Mouse (Mus musculus): ENCODE measurements around the gene Cox4i1.
"Not testable (repeated sequence)": the region's sequence is repeated elsewhere in the genome, so short reads cannot be mapped to it uniquely, and the experiment has no call there.

Cox4i1 gene

DNA sequence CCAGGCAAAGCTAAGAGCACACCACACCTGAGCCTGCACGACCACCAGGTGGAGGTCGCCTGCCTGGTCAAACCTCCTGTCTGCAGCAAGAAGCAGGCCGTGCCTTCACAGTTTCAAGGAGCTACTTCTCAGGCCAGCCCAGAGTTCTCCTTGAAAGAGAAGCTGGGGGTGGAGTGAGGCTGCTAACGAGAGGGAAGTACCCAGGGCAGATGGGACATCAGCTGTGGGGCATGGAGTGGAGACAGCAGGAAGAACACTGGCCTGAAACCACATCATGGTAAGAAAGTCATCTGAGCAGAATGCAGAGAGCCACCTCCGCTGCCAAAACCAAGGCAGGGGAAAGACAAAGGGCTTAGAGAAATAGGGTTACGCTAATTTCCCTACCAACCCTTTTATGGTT lies 3.5 kb upstream of the Cox4i1 start:
- no peak for DNase-seq (ENCODE audit: low spot score)

DNA sequence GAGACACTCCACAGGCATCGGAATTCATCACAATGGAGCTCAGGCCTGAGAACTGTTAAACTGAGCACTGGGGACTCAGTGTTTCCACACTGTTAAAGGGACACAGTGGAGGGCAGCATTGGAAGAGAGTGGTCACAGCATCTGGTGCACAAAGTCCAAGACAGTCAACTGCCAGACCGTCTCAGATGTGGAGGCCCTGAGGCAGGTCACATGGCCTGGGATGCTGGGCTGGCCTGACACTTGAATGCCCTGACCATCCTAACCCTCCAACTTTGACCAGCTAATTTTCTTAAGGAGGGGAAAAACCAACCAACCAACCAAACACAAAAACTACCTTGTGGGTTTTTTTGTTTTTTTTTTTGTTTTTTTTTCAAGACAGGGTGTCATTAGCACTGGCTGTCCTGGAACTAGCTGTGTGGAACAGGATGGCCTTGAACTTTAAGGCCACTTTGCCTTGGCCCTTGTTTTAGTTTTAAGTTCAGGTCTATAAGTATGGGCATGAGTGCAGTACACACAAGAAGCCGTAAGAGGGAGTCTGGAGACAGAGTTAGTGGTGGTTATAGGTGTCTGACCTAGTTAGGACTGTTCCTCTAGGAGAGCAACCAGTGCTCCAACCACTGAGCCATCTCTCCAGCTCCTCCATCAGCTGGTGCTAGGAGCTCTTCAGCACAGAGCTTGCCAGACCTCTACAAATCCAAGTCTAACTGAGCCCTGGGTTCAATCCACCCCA lies 2.1 kb upstream of the Cox4i1 start:
- no peak for DNase-seq (ENCODE audit: low spot score)

DNA sequence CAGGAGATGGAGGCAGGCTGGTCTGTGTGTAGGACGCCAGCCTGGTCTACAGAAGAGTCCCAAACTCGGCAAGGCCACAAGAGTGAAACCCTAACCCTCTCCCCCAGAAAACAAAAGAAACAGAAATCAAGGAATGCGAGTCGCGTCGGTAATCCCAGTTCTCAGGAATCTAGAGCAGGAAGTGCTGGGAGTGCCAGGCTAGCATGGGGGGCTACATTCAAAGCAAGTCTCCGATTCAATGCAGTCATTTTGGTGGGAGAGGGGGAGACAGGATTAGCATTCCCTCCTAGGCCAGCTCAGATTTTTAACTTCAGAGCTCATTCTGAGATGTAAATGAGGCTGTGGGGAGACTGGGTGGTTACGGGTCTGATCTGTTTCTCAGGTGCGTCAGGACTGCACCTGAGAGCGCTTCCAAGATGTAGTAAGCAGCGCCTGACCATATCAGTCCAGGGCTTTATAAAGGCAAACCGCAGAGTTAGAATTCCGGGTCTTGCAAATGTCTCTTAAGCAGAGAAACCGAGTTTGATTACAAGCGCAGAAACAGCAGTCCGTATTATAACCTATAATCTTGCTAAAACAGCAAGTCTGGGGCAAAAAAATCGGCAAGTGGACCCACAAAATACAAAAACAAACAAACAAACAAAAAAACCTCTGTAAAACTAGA lies 1.1 kb upstream of the Cox4i1 start:
- no peak for DNase-seq (ENCODE audit: low spot score)

DNA sequence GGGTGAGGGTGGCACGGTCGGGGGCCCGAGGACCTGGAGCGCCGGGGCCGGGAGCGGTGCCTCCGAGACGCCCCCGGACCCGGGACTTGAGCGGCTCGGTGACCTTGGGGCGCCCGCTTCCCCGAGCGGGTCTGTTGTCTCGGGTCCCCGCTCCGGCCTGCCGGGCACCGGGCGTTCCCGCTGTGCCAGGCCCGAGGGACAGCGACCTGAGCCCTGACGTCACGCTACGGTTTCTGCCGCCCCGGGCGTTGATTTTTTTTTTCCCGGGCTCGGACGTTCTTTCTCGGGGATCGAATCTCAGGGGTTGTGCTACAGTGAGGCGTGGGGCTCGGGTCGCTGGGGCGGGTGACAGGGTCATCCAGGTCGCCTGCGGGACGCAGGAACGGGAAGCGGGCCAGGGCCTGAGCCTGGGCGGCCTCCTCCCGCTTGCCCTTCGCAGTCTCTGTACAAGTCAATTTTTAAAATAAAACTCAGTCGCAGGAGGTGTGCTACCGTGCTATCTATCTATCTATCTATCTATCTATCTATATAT lies 418 bp downstream of the Cox4i1 start, which contains the start of gene Emc8:
Emc8 (minus strand) TSS at position 200 of the 532 bp plus-strand sequence.
- no peak for DNase-seq (ENCODE audit: low spot score)

DNA sequence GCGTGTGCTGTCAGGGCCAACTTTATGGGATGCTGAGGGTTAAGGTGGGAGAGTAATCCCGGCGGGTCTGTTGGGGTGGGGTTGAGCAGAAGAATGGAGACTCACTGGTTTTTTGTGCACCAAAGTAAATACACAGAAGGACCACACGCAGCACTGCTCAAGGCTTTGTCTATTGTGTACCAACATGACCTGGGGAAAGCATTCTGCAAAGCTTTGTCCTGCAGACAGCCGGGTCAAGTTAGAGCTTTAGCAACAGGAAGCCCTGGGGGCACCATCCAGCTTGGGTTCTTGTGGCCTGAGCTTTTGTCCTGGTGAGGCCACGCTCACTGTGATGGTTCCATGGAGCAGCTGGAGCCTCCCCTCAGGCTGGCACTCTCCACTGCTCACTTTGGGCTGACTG lies 3.8 kb downstream of the Cox4i1 start:
- no peak for DNase-seq (ENCODE audit: low spot score)

DNA sequence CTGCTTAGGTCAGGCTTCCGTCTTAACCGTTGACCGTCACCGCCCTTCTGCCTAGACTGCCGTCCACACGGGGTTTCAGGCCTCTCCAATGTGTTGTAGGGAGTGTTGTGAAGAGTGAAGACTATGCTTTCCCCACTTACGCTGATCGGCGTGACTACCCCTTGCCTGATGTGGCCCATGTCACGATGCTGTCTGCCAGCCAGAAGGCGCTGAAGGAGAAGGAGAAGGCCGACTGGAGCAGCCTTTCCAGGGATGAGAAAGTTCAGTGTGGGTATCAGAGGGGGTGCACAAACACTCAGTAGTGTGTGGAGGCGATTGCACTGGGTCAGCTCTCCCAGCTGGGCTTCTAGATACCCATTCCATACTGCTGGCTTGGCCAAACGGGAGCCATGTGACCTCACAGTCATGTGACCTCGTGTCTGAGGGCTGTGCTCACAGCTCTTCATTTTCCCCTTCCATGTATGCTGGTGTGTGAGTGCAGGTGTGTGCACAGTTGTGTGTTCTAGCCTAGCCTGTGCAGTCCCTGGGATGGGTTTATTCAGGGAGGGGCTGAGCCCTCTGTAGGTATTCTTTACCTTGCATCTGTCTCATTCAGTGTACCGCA lies 4.7 kb downstream of the Cox4i1 start:
- no peak for DNase-seq (ENCODE audit: low spot score)

DNA sequence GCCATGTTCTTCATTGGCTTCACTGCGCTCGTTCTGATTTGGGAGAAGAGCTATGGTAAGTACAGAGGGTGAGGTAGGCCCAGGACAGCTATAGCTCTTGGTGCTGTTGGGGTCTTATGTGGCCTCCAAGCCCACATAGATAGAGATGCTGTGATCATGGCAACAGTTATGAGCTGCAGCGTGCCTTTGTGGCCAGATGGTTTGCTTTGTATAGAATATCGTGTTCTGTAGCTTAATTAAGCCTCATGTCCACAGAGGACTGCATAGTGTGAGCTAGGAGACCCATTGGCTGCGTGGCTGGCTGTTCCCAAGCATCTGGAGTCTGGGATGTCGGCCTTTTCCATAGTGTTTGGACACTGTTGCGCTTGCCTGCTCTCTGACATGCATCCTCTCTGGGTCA lies 5.3 kb downstream of the Cox4i1 start:
- DNase-seq (ENCODE audit: low spot score) = no peak

DNA sequence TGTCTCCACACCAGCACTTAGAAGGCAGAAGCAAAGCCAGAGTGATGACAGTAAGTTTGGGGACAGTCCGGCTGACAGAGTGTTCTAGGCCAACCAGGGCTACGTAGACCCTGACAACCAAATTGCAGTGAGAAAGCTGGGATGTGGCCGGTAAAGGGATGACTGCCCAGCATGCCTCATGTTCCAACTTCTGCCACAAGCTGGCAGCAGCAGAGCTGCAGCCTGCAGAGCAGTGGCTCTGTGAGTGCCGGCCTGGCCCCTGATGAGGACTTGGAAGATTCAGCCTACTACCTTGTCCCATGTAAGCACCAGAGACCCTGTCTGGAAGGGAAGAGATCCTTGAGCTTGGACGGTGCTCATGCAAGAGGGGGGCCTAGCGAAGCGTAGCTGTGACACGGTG lies 7.7 kb downstream of the Cox4i1 start:
- DNase-seq (ENCODE audit: low spot score) = no peak

DNA sequence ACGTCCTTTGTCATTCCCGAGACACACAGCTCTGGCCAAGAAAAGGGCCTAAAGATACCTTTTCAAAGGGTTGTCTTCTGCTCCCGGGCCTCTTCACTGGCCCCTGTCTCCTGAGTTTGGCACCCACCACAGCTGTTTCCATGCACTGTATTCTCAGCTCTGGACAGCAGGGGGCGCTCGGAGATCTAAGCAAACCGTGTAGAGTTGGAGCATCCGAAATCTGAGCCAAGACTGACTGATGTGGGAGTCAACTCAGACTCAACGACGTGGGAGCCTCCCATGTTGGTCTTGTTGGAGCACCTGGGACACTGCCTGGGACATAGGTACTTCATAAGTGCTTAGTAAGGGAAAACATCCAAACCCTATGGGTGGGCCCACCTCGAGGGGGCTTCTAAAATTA lies 10.4 kb downstream of the Cox4i1 start:
- peak; percentile 87 for DNase-seq (ENCODE audit: low spot score)

DNA sequence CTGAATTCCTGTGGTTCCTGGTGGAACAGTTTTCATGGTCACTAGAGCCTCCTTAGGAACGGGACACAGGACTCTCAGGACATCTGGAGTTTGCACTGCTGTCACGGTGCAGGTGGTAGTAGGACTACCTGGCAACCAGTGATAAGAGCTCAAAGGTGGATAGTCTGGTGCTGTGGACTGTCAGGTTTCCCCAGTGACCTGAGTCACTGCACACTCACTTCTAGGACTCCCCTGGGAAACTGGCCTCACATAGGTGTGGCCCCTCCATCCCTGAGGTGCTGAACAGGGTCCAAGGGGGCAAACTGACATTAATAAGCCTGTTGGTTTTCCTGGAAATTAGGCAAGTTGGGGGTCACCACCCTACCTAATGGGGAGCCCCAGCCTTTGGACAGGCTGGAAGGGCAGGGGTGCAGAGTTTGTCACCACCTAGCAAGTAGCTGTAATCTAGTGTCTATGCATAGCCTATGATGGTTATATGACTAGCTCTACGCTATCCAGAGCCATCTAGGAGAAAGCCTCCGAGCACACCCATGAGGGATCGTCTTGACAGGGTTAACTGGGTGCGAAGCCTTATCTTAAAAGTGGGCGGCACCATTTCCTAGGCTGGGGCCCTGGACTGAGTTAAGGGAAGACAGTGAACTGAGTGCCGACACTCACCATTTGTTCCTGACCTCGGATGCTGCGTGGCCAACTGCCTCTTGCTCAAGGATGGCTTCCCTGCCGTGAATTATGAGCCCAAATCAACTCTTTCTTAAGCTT lies 11.8 kb downstream of the Cox4i1 start:
- DNase-seq (ENCODE audit: low spot score) = no peak

DNA sequence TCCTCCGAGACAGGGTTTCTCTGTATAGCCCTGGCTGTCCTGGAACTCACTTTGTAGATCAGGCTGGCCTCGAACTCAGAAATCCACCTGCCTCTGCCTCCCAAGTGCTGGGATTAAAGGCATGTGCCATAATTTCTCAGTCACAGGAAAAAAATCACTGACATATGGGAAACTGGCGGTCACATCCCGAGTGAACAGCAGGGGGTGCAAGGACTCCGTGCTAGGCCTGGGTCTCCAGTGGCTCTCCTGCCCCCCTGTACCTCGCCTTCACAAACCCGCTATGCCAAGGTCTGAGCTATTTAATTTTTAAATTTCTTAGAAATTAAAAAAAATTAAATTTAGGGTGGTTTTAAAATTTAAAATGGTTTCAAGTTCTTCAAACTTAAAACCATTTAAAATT lies 12.4 kb downstream of the Cox4i1 start:
- DNase-seq (ENCODE audit: low spot score) = not testable (repeated sequence)

DNA sequence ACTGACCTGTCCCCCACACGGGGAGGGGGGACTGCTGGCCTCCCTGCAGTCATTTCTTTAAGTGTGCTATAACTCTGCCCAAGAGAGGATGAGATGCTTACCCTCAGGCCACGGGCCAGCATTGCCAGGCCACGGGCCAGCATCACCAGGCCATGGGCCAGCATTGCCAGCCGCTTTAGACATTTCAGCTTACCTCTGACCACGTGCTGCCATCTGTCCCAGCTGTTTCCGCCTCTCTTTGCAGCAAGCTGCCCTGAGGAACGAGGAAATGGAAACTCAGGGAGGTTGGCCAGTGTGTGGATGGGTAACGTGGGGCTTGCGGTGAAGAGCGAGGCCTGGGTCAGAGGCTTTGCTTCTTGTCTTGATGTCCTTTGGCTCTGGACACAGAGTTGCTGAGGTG lies 13.1 kb downstream of the Cox4i1 start:
- no peak for DNase-seq (ENCODE audit: low spot score)

DNA sequence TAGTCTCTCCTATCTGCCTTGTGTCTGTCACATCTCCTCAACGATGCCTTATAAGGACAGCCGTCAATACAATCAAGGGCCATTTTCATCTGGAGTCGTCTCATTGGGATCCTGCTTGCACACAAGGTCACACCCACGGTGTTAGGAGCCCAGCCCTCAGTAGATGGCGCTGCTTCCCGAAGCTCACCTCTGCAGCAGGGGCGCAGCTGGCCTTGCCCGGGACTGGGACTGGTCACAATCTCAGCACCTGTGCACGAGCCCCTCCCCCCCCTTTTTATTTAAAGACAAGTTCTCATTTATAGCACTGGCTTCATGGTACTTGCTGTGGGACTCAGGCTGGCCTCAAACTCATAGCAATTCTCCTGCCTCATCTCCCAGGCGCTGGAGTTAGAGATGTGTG lies 15.6 kb downstream of the Cox4i1 start:
- DNase-seq (ENCODE audit: low spot score) = peak; percentile 71

DNA sequence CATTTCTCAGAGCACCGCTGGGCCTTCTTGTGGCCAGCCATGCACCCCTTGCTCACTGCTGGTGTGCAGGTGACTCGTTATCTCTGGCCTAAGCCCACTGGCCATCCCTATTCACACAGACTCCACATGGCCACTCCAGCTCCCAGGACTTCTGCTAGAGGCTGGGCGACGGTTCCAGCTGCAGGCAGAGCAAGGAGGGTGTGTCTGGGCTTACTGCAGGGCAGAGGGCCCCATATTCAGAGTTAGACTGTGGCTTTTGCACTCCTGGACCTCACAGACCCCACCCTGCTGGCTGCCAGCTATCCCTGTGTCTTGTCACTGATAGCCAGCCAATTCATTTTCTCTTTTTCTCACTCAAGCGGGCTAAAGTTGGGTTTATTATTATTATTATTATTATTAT lies 16.1 kb downstream of the Cox4i1 start:
- DNase-seq (ENCODE audit: low spot score) = no peak

DNA sequence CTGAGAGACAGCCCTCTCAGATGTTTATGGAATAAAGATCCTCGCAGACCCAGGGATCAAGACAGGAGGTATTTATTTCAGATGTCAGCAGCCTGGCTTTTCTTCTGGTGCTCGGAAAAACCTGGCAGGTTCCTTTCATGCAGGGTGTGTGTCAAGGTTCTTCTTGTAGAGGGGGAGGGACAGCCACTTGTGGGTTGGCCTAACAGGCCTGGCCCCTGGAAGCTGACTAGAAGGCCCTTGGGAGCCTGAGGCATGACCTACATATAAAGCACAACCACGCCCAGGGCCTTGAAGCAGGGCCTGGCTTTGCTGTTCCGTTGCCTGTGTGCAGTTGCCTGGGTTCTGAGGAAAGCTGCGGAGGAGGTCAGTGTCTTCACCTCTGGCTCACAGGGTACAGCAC lies 17.1 kb downstream of the Cox4i1 start:
- DNase-seq (ENCODE audit: low spot score) = no peak

DNA sequence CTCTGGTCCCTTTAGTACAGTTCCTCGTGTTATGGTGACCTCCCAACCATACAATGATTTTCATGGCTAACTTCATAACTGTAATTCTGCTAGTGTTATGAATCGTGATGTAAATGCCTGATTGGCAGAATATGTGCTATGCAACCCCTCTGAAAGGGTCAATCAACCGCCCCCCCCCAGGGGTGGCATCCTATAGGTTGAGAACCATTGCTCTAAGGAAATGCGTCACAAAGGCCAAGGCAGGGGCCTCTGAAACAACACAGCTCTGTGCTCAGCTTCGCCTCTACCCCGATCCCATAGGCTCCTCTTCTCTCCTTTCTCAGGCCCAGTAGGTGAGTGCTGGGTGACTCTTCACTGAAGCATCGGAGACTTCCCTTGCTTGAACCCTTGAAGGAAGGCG lies 17.6 kb downstream of the Cox4i1 start:
- DNase-seq (ENCODE audit: low spot score) = no peak

DNA sequence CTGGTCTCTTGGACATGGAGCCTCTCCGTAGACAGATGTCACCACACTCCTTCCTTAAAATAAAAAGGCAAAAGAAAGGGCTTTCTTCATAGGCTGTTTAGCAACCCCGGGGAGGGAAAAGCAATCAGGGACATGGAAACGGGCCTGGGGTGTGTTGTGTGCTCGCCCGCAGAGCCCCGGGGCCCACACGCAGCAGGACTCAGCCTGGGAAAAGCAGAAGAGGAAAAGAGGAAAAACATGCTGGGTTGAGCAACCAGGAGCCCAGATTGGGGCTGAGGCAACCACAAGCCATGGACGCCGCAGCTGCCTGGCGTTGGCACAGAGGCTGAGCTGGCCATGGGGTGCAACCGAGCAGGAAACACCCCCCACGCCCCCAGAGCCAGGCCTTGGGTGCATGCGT lies 18.0 kb downstream of the Cox4i1 start:
- no peak for DNase-seq (ENCODE audit: low spot score)

DNA sequence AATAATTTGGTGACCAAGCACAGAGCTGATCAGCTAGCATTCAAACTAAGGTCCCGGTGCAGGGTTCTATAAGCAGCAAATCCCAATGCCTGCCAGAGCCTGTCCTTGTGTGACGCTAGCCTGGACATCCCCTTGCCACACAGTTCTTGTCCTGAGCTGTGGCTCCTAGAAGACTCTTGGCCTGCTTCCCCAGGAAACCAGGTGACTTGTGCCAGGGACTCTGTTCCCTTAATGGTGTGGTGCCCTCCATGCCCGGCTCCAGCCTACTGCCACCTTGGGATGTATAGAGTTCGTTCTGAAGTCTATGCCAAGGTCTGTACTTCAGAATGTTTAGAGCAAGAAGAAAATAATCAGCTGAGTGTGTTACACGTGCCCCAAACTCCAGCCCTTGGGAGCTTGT lies 18.6 kb downstream of the Cox4i1 start:
- DNase-seq (ENCODE audit: low spot score) = no peak

DNA sequence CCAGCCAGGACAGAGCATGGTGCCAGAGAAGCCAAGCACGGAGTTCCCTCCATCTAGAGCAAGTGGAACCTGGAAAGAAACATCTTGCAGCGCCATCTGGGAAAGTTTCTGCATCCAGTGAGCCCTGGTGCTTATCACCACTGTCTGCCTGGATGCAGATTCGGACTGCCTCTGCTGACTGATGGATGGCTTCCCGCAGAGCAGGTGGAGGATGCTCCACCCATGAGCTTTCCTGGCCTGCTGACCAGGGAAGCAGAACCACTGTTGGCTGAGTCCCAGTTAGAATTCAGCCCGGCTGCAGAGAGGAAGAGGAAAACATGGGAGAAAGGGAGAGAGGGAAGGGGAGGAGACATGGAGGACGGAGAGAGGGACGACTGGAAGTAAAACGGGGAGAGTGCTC lies 19.8 kb downstream of the Cox4i1 start:
- DNase-seq (ENCODE audit: low spot score) = no peak

DNA sequence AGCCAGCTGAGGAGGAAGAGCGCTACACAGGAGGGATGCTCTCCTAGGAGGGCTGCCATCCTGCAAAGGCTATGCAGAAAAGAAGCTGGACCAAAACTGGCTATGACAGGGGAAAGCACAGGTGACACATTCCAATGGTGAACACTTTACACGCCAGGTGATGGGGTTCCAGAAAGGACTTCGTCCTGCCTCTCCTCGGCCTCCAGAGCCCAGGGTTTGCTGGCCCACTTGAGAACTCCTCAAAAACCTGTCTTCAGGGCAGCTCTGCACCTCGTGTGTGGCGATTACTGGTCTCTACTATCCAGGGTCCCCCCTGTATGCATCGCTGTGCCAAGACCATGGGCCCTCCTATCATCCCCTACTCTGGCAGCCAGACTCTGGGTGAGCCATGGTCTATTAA lies 20.5 kb downstream of the Cox4i1 start:
- no peak for DNase-seq (ENCODE audit: low spot score)

DNA sequence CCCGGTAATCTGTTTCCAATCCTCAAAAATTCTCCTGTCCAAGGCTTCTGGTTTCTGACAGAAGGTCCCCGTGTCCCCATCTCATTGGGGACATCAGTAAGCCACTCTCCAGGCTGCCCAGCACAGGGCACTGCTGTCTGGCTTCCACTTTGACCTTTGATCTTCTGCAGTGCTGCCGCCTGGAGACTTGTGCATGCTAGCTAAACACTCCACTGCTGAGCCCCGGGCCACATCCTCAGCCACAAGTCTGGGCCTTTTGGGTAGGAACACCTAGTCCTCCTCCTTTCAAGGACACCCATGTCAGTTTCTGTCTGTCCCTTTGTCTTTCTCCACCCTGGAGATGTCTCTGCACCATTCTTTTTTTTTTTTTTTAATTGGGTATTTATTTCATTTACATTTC lies 24.9 kb downstream of the Cox4i1 start:
- DNase-seq (ENCODE audit: low spot score) = no peak

DNA sequence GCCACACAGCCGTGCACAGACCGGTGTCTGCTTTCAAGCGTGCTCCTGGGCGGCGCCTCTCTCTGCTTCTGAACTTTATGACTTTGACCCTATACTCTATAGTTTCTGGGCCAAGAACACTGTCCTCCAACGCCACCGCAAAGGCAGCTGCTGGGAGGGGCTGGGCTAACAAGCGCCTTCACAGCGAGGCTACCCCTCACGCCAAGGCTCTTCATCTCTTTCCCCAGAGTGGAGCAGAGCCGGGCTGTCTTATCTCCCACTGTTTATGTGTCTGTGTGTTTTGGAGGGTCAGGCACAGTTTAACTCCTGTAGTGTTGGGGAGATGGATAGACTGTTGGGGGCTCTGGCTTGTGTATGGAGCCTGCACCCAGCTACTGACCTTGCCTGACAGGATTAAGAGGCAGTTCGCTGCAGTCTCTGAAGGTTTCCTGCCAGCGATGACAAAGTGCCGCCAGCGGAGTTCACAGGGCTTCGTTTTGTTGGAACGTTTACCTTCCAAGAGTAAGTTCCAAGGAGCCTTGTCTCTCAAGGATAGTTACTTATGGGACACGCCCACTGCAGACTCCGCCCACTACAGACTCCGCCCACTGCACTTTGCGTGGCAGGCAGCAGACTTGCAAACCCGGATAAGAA lies 26.0 kb downstream of the Cox4i1 start:
- DNase-seq (ENCODE audit: low spot score) = peak; percentile 51
